Comparison of ENCODE assay signal across 8 mouse cellular contexts in genomic region chr5:118169222-118170221, GRCm38 (mm10). TPM values are rescaled to one million over a fixed set of nuclear protein-coding genes. Genes with fewer than 3 reads are reported as not detected.
A peak's percentile ranks its signal among the peaks of the same experiment; 100 is the strongest.
DNase-seq lines count a peak whose midpoint lies in the region; ATAC-seq and TF ChIP-seq lines count a peak whose summit lies in the region.

No protein-coding gene starts in this region.

- peak overlapping the region; percentile 58 for H3K9ac ChIP-seq in heart, adult 2 months (ENCODE audit: low read depth, low read length)
- H3K9ac ChIP-seq in hindbrain, embryonic 13.5 days, result peak overlapping the region; percentile 74
- no peak overlapping the region for H3K9ac ChIP-seq in liver, postnatal 0 days (replicated peaks)
- peak overlapping the region; percentile 43; the same call in 1 of the 2 replicates for H3K9ac ChIP-seq in stomach, postnatal 0 days (ENCODE audit: low read length)

- no peak for TF ChIP-seq POLR2A in heart, adult 2 months (IDR thresholded peaks at IDR 0.05; ENCODE audit: insufficient read depth, low read depth, low read length)

- intact Hi-C loops in heart, adult 2 months (cut with DNase I), result loop anchor here (5.0 kb wide), 1 partner anchor 73 kb away; no protein-coding TSS in a partner anchor

- ATAC-seq in hindbrain, embryonic 13.5 days (ENCODE audit: low FRiP score), result peak; percentile 57
- ATAC-seq in liver, postnatal 0 days, result peak; percentile 29; the same call in 1 of the 2 replicates
- 0 out of 2 replicates have a peak, but pooled peaks have one; percentile 12 for ATAC-seq in stomach, postnatal 0 days (ENCODE audit: low FRiP score, low TSS enrichment)
- no peak for ATAC-seq in erythroblast, adult 5-6 weeks (replicated peaks; ENCODE audit: low FRiP score, poor library complexity, severe bottlenecking)

- H3K27ac ChIP-seq in heart, adult 2 months, result no peak overlapping the region
- H3K27ac ChIP-seq in hindbrain, embryonic 13.5 days, result no peak overlapping the region
- no peak overlapping the region for H3K27ac ChIP-seq in liver, postnatal 0 days (ENCODE audit: low read depth)
- H3K27ac ChIP-seq in stomach, postnatal 0 days (replicated peaks), result no peak overlapping the region

- H3K27me3 ChIP-seq in heart, adult 2 months (ENCODE audit: control insufficient read depth, insufficient read depth, low read length), result peaks cover 20% of the 10 kb centered on the region
- H3K27me3 ChIP-seq in hindbrain, embryonic 13.5 days, result peaks cover 88% of the 10 kb centered on the region
- peaks cover 68% of the 10 kb centered on the region for H3K27me3 ChIP-seq in liver, postnatal 0 days (ENCODE audit: insufficient read depth, low read length)
- H3K27me3 ChIP-seq in stomach, postnatal 0 days (ENCODE audit: control insufficient read depth, insufficient read depth, low read length), result peaks cover 10% of the 10 kb centered on the region; the same call in 1 of the 2 replicates

- H3K4me2 ChIP-seq in hindbrain, embryonic 13.5 days, result peak overlapping the region; percentile 94
- H3K4me2 ChIP-seq in liver, postnatal 0 days (ENCODE audit: low read depth, low read length), result peak overlapping the region; percentile 72
- peak overlapping the region; percentile 83 for H3K4me2 ChIP-seq in stomach, postnatal 0 days (replicated peaks; ENCODE audit: low read depth)

- peak overlapping the region; percentile 46 for H3K4me3 ChIP-seq in heart, adult 2 months
- peak overlapping the region; percentile 59 for H3K4me3 ChIP-seq in hindbrain, embryonic 13.5 days
- peak overlapping the region; percentile 24 for H3K4me3 ChIP-seq in liver, postnatal 0 days (ENCODE audit: low read depth, low read length)
- peak overlapping the region; percentile 44 for H3K4me3 ChIP-seq in stomach, postnatal 0 days (ENCODE audit: low read depth, low read length)

- H3K9me3 ChIP-seq in hindbrain, embryonic 13.5 days, result no peaks in the 10 kb centered on the region
- H3K9me3 ChIP-seq in liver, postnatal 0 days (ENCODE audit: low read length), result no peaks in the 10 kb centered on the region
- no peaks in the 10 kb centered on the region for H3K9me3 ChIP-seq in stomach, postnatal 0 days (ENCODE audit: control insufficient read depth, low read length)

- WGBS in heart, adult 2 months, result 6% methylated on average over 115 of the region's 117 CpGs
- under 1% methylated on average over 104 of the region's 117 CpGs for WGBS in hindbrain, embryonic 13.5 days
- WGBS in liver, postnatal 0 days (ENCODE audit: insufficient replicate concordance), result 2% methylated on average over 88 of the region's 117 CpGs
- WGBS in stomach, postnatal 0 days, result under 1% methylated on average over 96 of the region's 117 CpGs

- peak; percentile 21 to 47 for DNase-seq in heart, adult 2 months
- no peak for DNase-seq in heart, adult 8-10 months (ENCODE audit: low spot score)
- peak; percentile 52 for DNase-seq in ES-CJ7 (ENCODE audit: low read depth, low spot score)
- peak; percentile 43 for DNase-seq in embryo, embryonic 10.5 days (ENCODE audit: low spot score)
- peak; percentile 28 for DNase-seq in liver, postnatal 0 days
- peak; percentile 22 for DNase-seq in stomach, postnatal 0 days (ENCODE audit: low spot score)

- H3K4me1 ChIP-seq in heart, adult 2 months (ENCODE audit: control insufficient read depth, insufficient read depth, low read length), result peaks cover 4% of the 10 kb centered on the region; the same call in 1 of the 2 replicates
- peaks cover 35% of the 10 kb centered on the region for H3K4me1 ChIP-seq in hindbrain, embryonic 13.5 days (replicated peaks)
- peaks cover 13% of the 10 kb centered on the region for H3K4me1 ChIP-seq in liver, postnatal 0 days (ENCODE audit: insufficient read depth)
- peaks cover 8% of the 10 kb centered on the region; the same call in 1 of the 2 replicates for H3K4me1 ChIP-seq in stomach, postnatal 0 days (replicated peaks; ENCODE audit: control insufficient read depth, insufficient read depth)

- H3K36me3 ChIP-seq in heart, adult 2 months (ENCODE audit: control insufficient read depth, insufficient read depth, low read length), result no peaks in the 10 kb centered on the region
- no peaks in the 10 kb centered on the region for H3K36me3 ChIP-seq in hindbrain, embryonic 13.5 days
- no peaks in the 10 kb centered on the region for H3K36me3 ChIP-seq in liver, postnatal 0 days (replicated peaks; ENCODE audit: insufficient read depth, low read length)
- no peaks in the 10 kb centered on the region for H3K36me3 ChIP-seq in stomach, postnatal 0 days (ENCODE audit: control insufficient read depth, insufficient read depth, low read length)

- peak; percentile 26 for TF ChIP-seq CTCF in heart, adult 2 months (IDR thresholded peaks at IDR 0.05)
- no peak for TF ChIP-seq CTCF in liver, postnatal 0 days (IDR thresholded peaks at IDR 0.05; ENCODE audit: low read depth)
- peak; percentile 23; the same call in 1 of the 2 replicates for TF ChIP-seq CTCF in stomach, postnatal 0 days (IDR thresholded peaks at IDR 0.05; ENCODE audit: low read depth)

- TF ChIP-seq EP300 in heart, adult 2 months (IDR thresholded peaks at IDR 0.05; ENCODE audit: insufficient read depth, low read depth, low read length), result no peak
- no peak for TF ChIP-seq EP300 in liver, postnatal 0 days (IDR thresholded peaks at IDR 0.05; ENCODE audit: low read depth)
- no peak for TF ChIP-seq EP300 in stomach, postnatal 0 days (optimal IDR thresholded peaks at IDR 0.05)

- no peaks in the 10 kb centered on the region for H3K79me2 ChIP-seq in heart, adult 2 months (replicated peaks; ENCODE audit: control insufficient read depth, insufficient read depth, low read length)

RNA-seq across cellular contexts. Expression of gene Hrk, which starts 5.1 kb away (rescaled TPM):
- under 1 TPM; 0.50 TPM for total RNA-seq in heart, adult 2 months (2021)
- 0.20 and 0.53 TPM in 2 replicates for polyA plus RNA-seq in heart, adult 2 months (2012; rRNA removed)
- under 1 TPM; 0.23 to 0.46 (median 0.36) TPM for total RNA-seq in heart, adult 8-10 months (2022)
- polyA plus RNA-seq in hindbrain, embryonic 13.5 days (2015; fragmentation: Nextera tagmentation; extraction: Ambion mirVana), result 2.3 and 2.6 TPM in 2 replicates
- polyA plus RNA-seq in liver, postnatal 0 days (2015; fragmentation: Nextera tagmentation; extraction: Ambion mirVana), result not detected in 2 replicates
- polyA plus RNA-seq in stomach, postnatal 0 days (2015; fragmentation: Nextera tagmentation; extraction: Ambion mirVana), result 0.18 and 0.41 TPM in 2 replicates
- not detected in 2 replicates for total RNA-seq in erythroblast, adult 5-6 weeks (2015; ENCODE audit: low replicate concordance)
- not detected in 2 replicates for total RNA-seq in erythroblast, adult 5-6 weeks (2017; ENCODE audit: low replicate concordance)

RNA-seq across cellular contexts. Expression of gene Fbxw8, which starts 14.3 kb away (rescaled TPM):
- 10 to 100 TPM; 36.8 to 39.2 TPM for total RNA-seq in heart, adult 2 months (2021)
- polyA plus RNA-seq in heart, adult 2 months (2012; rRNA removed), result 35.1 and 46.8 TPM in 2 replicates
- 10 to 100 TPM; 34.9 to 37.7 (median 36.6) TPM for total RNA-seq in heart, adult 8-10 months (2022)
- polyA plus RNA-seq in hindbrain, embryonic 13.5 days (2015; fragmentation: Nextera tagmentation; extraction: Ambion mirVana), result 22.8 and 23.7 TPM in 2 replicates
- 6.3 and 7.1 TPM in 2 replicates for polyA plus RNA-seq in liver, postnatal 0 days (2015; fragmentation: Nextera tagmentation; extraction: Ambion mirVana)
- 14.0 and 14.2 TPM in 2 replicates for polyA plus RNA-seq in stomach, postnatal 0 days (2015; fragmentation: Nextera tagmentation; extraction: Ambion mirVana)
- 2.1 and 2.9 TPM in 2 replicates for total RNA-seq in erythroblast, adult 5-6 weeks (2015; ENCODE audit: low replicate concordance)
- total RNA-seq in erythroblast, adult 5-6 weeks (2017; ENCODE audit: low replicate concordance), result 3.1 and 4.4 TPM in 2 replicates
